Mouse (Mus musculus) MEL (cell line): ENCODE measurements around the gene Tubg2. TPM values are rescaled to one million over a fixed set of nuclear protein-coding genes. Genes with fewer than 3 reads are reported as not detected.

Source experiments
- DNase-seq: peaks from one replicate; pipeline ENCODE4 v3.0.0; 2011; ENCODE audit warnings: low read depth, low spot score
- H3K27ac ChIP-seq: 2 replicates; pipeline ENCODE4 v1.5.1; 2012; ENCODE audit warnings: low read depth, mild to moderate bottlenecking, control low read depth, low read length, moderate library complexity; ENCODE audit not compliant: control insufficient read depth
- H3K27me3 ChIP-seq, 2 experiments: fragments of 150-350 bp in 1 of 2; sonication (generic) in 1 of 2; 2 replicates each; pipeline ENCODE4 v1.6.1; 2012; ENCODE audit warnings: low read length in 2 of 2, mild to moderate bottlenecking in 2 of 2, improper control_type of control experiment in 1 of 2, moderate library complexity in 1 of 2; ENCODE audit not compliant: insufficient read depth in 2 of 2, control insufficient read depth in 1 of 2
- H3K36me3 ChIP-seq, 2 experiments: 2 replicates each; pipeline ENCODE4 v1.6.1; 2012 to 2014; ENCODE audit warnings: low read length in 2 of 2, improper control_type of control experiment in 1 of 2, inconsistent platforms in 1 of 2, mild to moderate bottlenecking in 1 of 2; ENCODE audit not compliant: insufficient read depth in 2 of 2, control insufficient read depth in 1 of 2
- H3K4me1 ChIP-seq, 2 experiments: fragments of 150-350 bp in 1 of 2; sonication (generic) in 1 of 2; 2 replicates each; pipeline ENCODE4 v1.6.1; 2012; ENCODE audit warnings: low read length in 2 of 2, improper control_type of control experiment in 1 of 2, mild to moderate bottlenecking in 1 of 2; ENCODE audit not compliant: insufficient read depth in 2 of 2, control insufficient read depth in 1 of 2
- H3K4me3 ChIP-seq, 2 experiments: fragments of 150-350 bp in 1 of 2; sonication (generic) in 1 of 2; 2 replicates each; pipeline ENCODE4 v1.5.1; 2012; ENCODE audit warnings: low read depth in 2 of 2, low read length in 2 of 2, mild to moderate bottlenecking in 2 of 2, moderate library complexity in 2 of 2, control low read depth in 1 of 2, improper control_type of control experiment in 1 of 2; ENCODE audit not compliant: control insufficient read depth in 1 of 2, insufficient read depth in 1 of 2
- H3K79me2 ChIP-seq: 2 replicates; pipeline ENCODE4 v1.6.1; 2012; ENCODE audit warnings: mild to moderate bottlenecking, low read length, moderate library complexity; ENCODE audit not compliant: control insufficient read depth, poor library complexity, insufficient read depth
- H3K9ac ChIP-seq: 2 replicates; pipeline ENCODE4 v1.6.1; 2012; ENCODE audit warnings: low read depth, mild to moderate bottlenecking, control low read depth, low read length, moderate library complexity; ENCODE audit not compliant: control insufficient read depth, poor library complexity, severe bottlenecking
- H3K9me3 ChIP-seq: fragments of 150-350 bp; sonication (generic); replicated peaks from 2 replicates; pipeline ENCODE4 v1.6.1; 2012; ENCODE audit warnings: mild to moderate bottlenecking, low read length, improper control_type of control experiment, moderate library complexity; ENCODE audit not compliant: insufficient read depth
- CHD1 ChIP-seq: IDR thresholded peaks from 2 replicates; pipeline ENCODE4 v1.6.1; 2012; ENCODE audit warnings: low read depth, mild to moderate bottlenecking, inconsistent platforms, low read length, improper control_type of control experiment
- CHD2 ChIP-seq: IDR thresholded peaks from 2 replicates; pipeline ENCODE4 v1.6.1; 2011; ENCODE audit warnings: low read length, improper control_type of control experiment
- ELF1 ChIP-seq: IDR thresholded peaks from 2 replicates; pipeline ENCODE4 v1.6.1; 2014; ENCODE audit warnings: low read depth, mild to moderate bottlenecking, inconsistent platforms, low read length, improper control_type of control experiment, moderate library complexity
- EP300 ChIP-seq, 2 experiments: IDR thresholded peaks; 2 replicates each; pipeline ENCODE4 v1.6.1; 2011; ENCODE audit warnings: improper control_type of control experiment in 2 of 2, low read length in 2 of 2, low read depth in 1 of 2, mild to moderate bottlenecking in 1 of 2
- GATA1 ChIP-seq: IDR thresholded peaks from 2 replicates; pipeline ENCODE4 v1.6.1; 2011; ENCODE audit warnings: low read depth, low read length, improper control_type of control experiment
- JUND ChIP-seq: IDR thresholded peaks from 2 replicates; pipeline ENCODE4 v1.6.1; 2011; ENCODE audit warnings: low read depth, mild to moderate bottlenecking, improper control_type of control experiment, low read length
- MAFK ChIP-seq: IDR thresholded peaks from 2 replicates; pipeline ENCODE4 v1.6.1; 2011; ENCODE audit warnings: low read depth, mild to moderate bottlenecking, low read length, improper control_type of control experiment, borderline replicate concordance
- MAX ChIP-seq: IDR thresholded peaks from 2 replicates; pipeline ENCODE4 v1.6.1; 2011; ENCODE audit warnings: low read length, improper control_type of control experiment
- MXI1 ChIP-seq: IDR thresholded peaks from 2 replicates; pipeline ENCODE4 v1.6.1; 2011; ENCODE audit warnings: mild to moderate bottlenecking, low read depth, low read length, improper control_type of control experiment
- MYB ChIP-seq: IDR thresholded peaks from 2 replicates; pipeline ENCODE4 v1.6.1; 2011; ENCODE audit warnings: mild to moderate bottlenecking, low read depth, low read length, improper control_type of control experiment
- MYC ChIP-seq: IDR thresholded peaks from 2 replicates; pipeline ENCODE4 v1.6.1; 2011; ENCODE audit warnings: low read depth, mild to moderate bottlenecking, low read length, improper control_type of control experiment, moderate library complexity
- NELFE ChIP-seq: IDR thresholded peaks from 2 replicates; pipeline ENCODE4 v1.6.1; 2011; ENCODE audit warnings: low read depth, low read length, improper control_type of control experiment
- NRF1 ChIP-seq: IDR thresholded peaks from 2 replicates; pipeline ENCODE4 v1.6.1; 2014; ENCODE audit warnings: low read depth, mild to moderate bottlenecking, inconsistent platforms, low read length, improper control_type of control experiment, moderate library complexity; ENCODE audit not compliant: poor library complexity, insufficient read depth, severe bottlenecking
- POLR2AphosphoS2 ChIP-seq: IDR thresholded peaks from 2 replicates; pipeline ENCODE4 v1.6.1; 2011; ENCODE audit warnings: low read length, improper control_type of control experiment
- RAD21 ChIP-seq: IDR thresholded peaks from 2 replicates; pipeline ENCODE4 v1.6.1; 2011; ENCODE audit warnings: mild to moderate bottlenecking, low read depth, low read length, improper control_type of control experiment
- SMC3 ChIP-seq: IDR thresholded peaks from 2 replicates; pipeline ENCODE4 v1.6.1; 2011; ENCODE audit warnings: low read depth, low read length, improper control_type of control experiment
- UBTF ChIP-seq: IDR thresholded peaks from 2 replicates; pipeline ENCODE4 v1.6.1; 2012; ENCODE audit warnings: low read depth, mild to moderate bottlenecking, inconsistent platforms, low read length, improper control_type of control experiment, moderate library complexity, borderline replicate concordance; ENCODE audit not compliant: insufficient read depth
- USF1 ChIP-seq: IDR thresholded peaks from 2 replicates; pipeline ENCODE4 v1.6.1; 2014; ENCODE audit warnings: low read depth, mild to moderate bottlenecking, inconsistent platforms, low read length, improper control_type of control experiment, moderate library complexity
- ZKSCAN1 ChIP-seq: IDR thresholded peaks from 2 replicates; pipeline ENCODE4 v1.6.1; 2012; ENCODE audit warnings: low read depth, mild to moderate bottlenecking, inconsistent platforms, low read length, improper control_type of control experiment, moderate library complexity
- polyA plus RNA-seq, 2 experiments: library from polyadenylated mRNA; stranded (reverse) in 1 of 2; unstranded in 1 of 2; fragments of >175 nt in 1 of 2; fragments of >200 nt in 1 of 2; gene quantifications; 2 replicates each; pipeline versions ENCODE4 v1.2.1 to v1.2.4; 2012; ENCODE audit warnings: low replicate concordance in 2 of 2, low read depth in 1 of 2; ENCODE audit not compliant: insufficient read length in 2 of 2, insufficient read depth in 1 of 2, missing spikeins in 1 of 2
- total RNA-seq: library from RNA; depleted of rRNA; stranded (reverse); fragments of 300-350 nt; gene quantifications from 2 replicates; pipeline ENCODE4 v1.2.3, GENCODE M21; 2012

Tubg2 gene
- total and polyA plus RNA-seq, 3 experiments: not detected

DNA sequence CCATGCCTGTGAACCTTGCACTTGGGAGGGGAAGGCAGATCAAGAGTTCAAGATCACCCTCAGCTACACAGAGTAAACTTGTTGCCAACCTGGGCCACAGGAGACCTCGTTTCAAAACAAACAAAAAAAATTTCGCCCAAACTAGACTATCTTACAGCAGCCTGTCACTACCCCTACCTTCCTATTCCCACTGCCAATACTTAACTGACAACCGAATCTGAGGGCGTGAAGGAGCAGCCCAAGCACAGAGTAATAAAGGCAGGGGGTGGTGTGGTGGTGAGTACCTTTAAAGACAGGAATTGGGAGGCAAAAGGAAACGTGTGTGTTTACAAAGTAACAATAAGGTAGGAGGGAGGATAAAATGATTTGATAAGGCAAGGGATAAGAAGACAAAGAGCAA lies 45.0 kb upstream of the Tubg2 start:
- peaks cover 0 to 9% of the 10 kb centered on the region in 2 experiments; a peak in 2 of 4 replicates for H3K36me3 ChIP-seq
- no peak overlapping the region for H3K9ac ChIP-seq
- H3K27me3 ChIP-seq: no peaks in the 10 kb centered on the region
- DNase-seq: no peak
- TF ChIP-seq MAFK: no peak
- TF ChIP-seq UBTF: no peak
- no peak for TF ChIP-seq RAD21
- no peak for TF ChIP-seq MYC
- no peak for TF ChIP-seq ELF1
- no peak for TF ChIP-seq CHD1
- no peak for TF ChIP-seq NELFE
- TF ChIP-seq GATA1: no peak
- TF ChIP-seq MAX: no peak
- TF ChIP-seq JUND: no peak
- no peak for TF ChIP-seq MXI1
- no peak overlapping the region for H3K27ac ChIP-seq
- peaks cover 20% of the 10 kb centered on the region for H3K79me2 ChIP-seq
- H3K4me3 ChIP-seq: no peak overlapping the region
- no peaks in the 10 kb centered on the region for H3K9me3 ChIP-seq
- H3K4me1 ChIP-seq: no peaks in the 10 kb centered on the region

DNA sequence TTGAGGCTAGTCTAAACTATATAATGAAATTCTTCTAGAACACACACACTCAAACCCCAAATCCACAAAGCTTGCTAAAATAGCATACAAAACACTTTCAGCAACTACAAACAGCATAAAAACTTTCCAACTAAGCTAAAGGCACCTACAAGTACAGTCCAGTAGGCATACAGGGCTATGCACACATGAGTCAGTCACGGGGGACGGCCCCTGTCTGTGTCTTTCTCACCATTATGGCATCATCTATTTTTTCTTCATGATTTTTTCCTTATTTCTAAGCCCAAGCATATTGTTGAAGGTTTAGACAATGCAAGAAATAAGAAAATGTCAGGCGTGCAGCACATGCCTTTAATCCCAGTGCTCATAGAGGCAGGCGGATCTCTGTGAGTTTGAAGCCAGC lies 44.5 kb upstream of the Tubg2 start:
- H3K9me3 ChIP-seq: no peaks in the 10 kb centered on the region
- TF ChIP-seq USF1: no peak
- TF ChIP-seq MYB: no peak
- no peak for TF ChIP-seq POLR2AphosphoS2
- no peak for TF ChIP-seq CHD2
- TF ChIP-seq NRF1: no peak
- TF ChIP-seq MAX: no peak
- TF ChIP-seq ELF1: no peak
- no peak for TF ChIP-seq JUND
- no peak for TF ChIP-seq EP300 (IDR thresholded peaks at IDR 0.05; ENCODE audit: low read depth in 1 of 2, low read length in 2 of 2)
- TF ChIP-seq ZKSCAN1: no peak
- no peak for TF ChIP-seq UBTF
- TF ChIP-seq SMC3: no peak
- H3K36me3 ChIP-seq: peaks cover 0 to 4% of the 10 kb centered on the region in 2 experiments; a peak in 2 of 4 replicates
- no peaks in the 10 kb centered on the region for H3K27me3 ChIP-seq
- peaks cover 22% of the 10 kb centered on the region for H3K79me2 ChIP-seq
- H3K4me3 ChIP-seq: no peak overlapping the region
- H3K9ac ChIP-seq: no peak overlapping the region
- DNase-seq: no peak
- H3K4me1 ChIP-seq: no peaks in the 10 kb centered on the region
- no peak overlapping the region for H3K27ac ChIP-seq
